Mouse (Mus musculus) liver, embryonic 12.5 days (tissue): ENCODE data around the gene Sema6c. TPM values are rescaled to one million over a fixed set of nuclear protein-coding genes. Genes with fewer than 3 reads are reported as not detected.

Experiments used
- ATAC-seq: fragments of 200-750 bp; cut with Nextera tagmentation; 2 replicates; pipeline ENCODE4 v1.8.0; 2017; ENCODE audit warnings: moderate number of reproducible peaks, mild to moderate bottlenecking, moderate library complexity
- H3K27ac ChIP-seq: fragments of 300-500 bp; sonication (generic); 2 replicates; pipeline ENCODE4 v1.5.1; 2016; ENCODE audit warnings: mild to moderate bottlenecking
- H3K27me3 ChIP-seq: fragments of 300-500 bp; sonication (generic); replicated peaks from 2 replicates; pipeline ENCODE4 v1.6.1; 2016; ENCODE audit warnings: mild to moderate bottlenecking, moderate library complexity
- H3K36me3 ChIP-seq: fragments of 300-500 bp; sonication (generic); 2 replicates; pipeline ENCODE4 v1.6.1; 2016; ENCODE audit warnings: mild to moderate bottlenecking, moderate library complexity
- H3K4me1 ChIP-seq: fragments of 300-500 bp; sonication (generic); 2 replicates; pipeline ENCODE4 v1.6.1; 2016
- H3K4me2 ChIP-seq: fragments of 300-500 bp; sonication (generic); 2 replicates; pipeline ENCODE4 v1.6.1; 2016; ENCODE audit warnings: mild to moderate bottlenecking, moderate library complexity
- H3K4me3 ChIP-seq: fragments of 300-500 bp; sonication (generic); 2 replicates; pipeline ENCODE4 v1.5.1; 2016; ENCODE audit warnings: mild to moderate bottlenecking, moderate library complexity
- H3K9ac ChIP-seq: fragments of 300-500 bp; sonication (generic); 2 replicates; pipeline ENCODE4 v1.6.1; 2016; ENCODE audit warnings: mild to moderate bottlenecking, moderate library complexity
- H3K9me3 ChIP-seq: fragments of 300-500 bp; sonication (generic); replicated peaks from 2 replicates; pipeline ENCODE4 v1.6.1; 2016; ENCODE audit warnings: mild to moderate bottlenecking, moderate library complexity
- WGBS: fragments of 180-500 bp; shearing (Covaris S2); methylation state at CpG from one replicate; pipeline ENCODE4 v1.1.7; 2016; ENCODE audit not compliant: insufficient replicate concordance; 5-methylcytosine and 5-hydroxymethylcytosine counted together
- microRNA-seq: library from miRNA; unstranded; fragments of <30 nt; microRNA quantifications from one replicate; pipeline ENCODE4, GENCODE M21; 2017
- polyA plus RNA-seq: library from polyadenylated mRNA; unstranded; fragments of >200 nt; fragmentation: Nextera tagmentation; extraction: Ambion mirVana; gene quantifications from 2 replicates; pipeline ENCODE4 v1.2.1, GENCODE M21; 2016

Sema6c gene
- polyA plus RNA-seq, 1 experiment from 2014 or later, result 1.9 TPM

- Histone ChIP-seq H3K9me3 (no peaks in the 10 kb centered on the region), H3K27me3 (no peaks in the 10 kb centered on the region), H3K27ac (0 out of 2 replicates have a peak overlapping the region, but pooled peaks have one; percentile 6), H3K36me3 (peaks cover 66% of the 10 kb centered on the region), H3K9ac (no peak overlapping the region), H3K4me3 (no peak overlapping the region), H3K4me1 (peaks cover 28% of the 10 kb centered on the region), H3K4me2 (no peak overlapping the region)
- no peak for ATAC-seq
- WGBS, result 89% methylated on average over 2 of the region's 2 CpGs
Observed at GRCm38 (mm10) chr3:95223041-95223440, 62.8 kb downstream of the Sema6c start.

Small RNA genes lying within 50 kb of the gene (microRNA-seq; reads per million reads assigned to microRNA genes)
- not detected for gene Mir8099-1

Other genes with a start within 250 kb of the Sema6c start
- 53.9 and 54.0 TPM in 2 replicates for gene Selenbp1, start 227.4 kb upstream of the Sema6c start, polyA plus RNA-seq
- gene Rfx5, start 206.4 kb upstream of the Sema6c start, polyA plus RNA-seq, result 2.6 and 3.6 TPM in 2 replicates
- gene Pi4kb, start 185.7 kb upstream of the Sema6c start, polyA plus RNA-seq, result 12.6 and 13.1 TPM in 2 replicates
- gene Zfp687, start 145.0 kb upstream of the Sema6c start, polyA plus RNA-seq, result 12.6 and 14.4 TPM in 2 replicates
- gene Psmd4, start 117.8 kb upstream of the Sema6c start, polyA plus RNA-seq, result 216 and 229 TPM in 2 replicates
- 11.3 and 11.5 TPM in 2 replicates for gene Pip5k1a, start 53.5 kb upstream of the Sema6c start, polyA plus RNA-seq
- 53.7 and 56.2 TPM in 2 replicates for gene Vps72, start 49.4 kb upstream of the Sema6c start, polyA plus RNA-seq
- gene Tmod4, start 36.0 kb upstream of the Sema6c start, polyA plus RNA-seq, result 0.19 and 0.51 TPM in 2 replicates
- 38.2 and 39.7 TPM in 2 replicates for gene Scnm1, start 26.4 kb upstream of the Sema6c start, polyA plus RNA-seq
- 7.9 and 8.6 TPM in 2 replicates for gene Lysmd1, start 26.4 kb upstream of the Sema6c start, polyA plus RNA-seq
- 5.1 and 5.3 TPM in 2 replicates for gene Tnfaip8l2, start 18.1 kb upstream of the Sema6c start, polyA plus RNA-seq
- gene Gabpb2, start 57.5 kb downstream of the Sema6c start, polyA plus RNA-seq, result 11.0 and 11.4 TPM in 2 replicates
- gene Cdc42se1, start 68.3 kb downstream of the Sema6c start, polyA plus RNA-seq, result 59.6 and 60.9 TPM in 2 replicates
- gene Mllt11, start 71.7 kb downstream of the Sema6c start, polyA plus RNA-seq, result 4.3 and 4.5 TPM in 2 replicates
- 0.33 and 0.38 TPM in 2 replicates for gene Gm128, start 81.1 kb downstream of the Sema6c start, polyA plus RNA-seq
- not detected in 2 replicates for gene Bnipl, start 90.7 kb downstream of the Sema6c start, polyA plus RNA-seq
- 18.8 and 22.5 TPM in 2 replicates for gene Mindy1, start 120.9 kb downstream of the Sema6c start, polyA plus RNA-seq
- gene Prune1, start 121.6 kb downstream of the Sema6c start, polyA plus RNA-seq, result 11.8 and 12.1 TPM in 2 replicates
- gene Anxa9, start 146.7 kb downstream of the Sema6c start, polyA plus RNA-seq, result 3.1 and 4.6 TPM in 2 replicates
- gene Cers2, start 154.3 kb downstream of the Sema6c start, polyA plus RNA-seq, result 134 and 135 TPM in 2 replicates
- 31.0 and 31.6 TPM in 2 replicates for gene Setdb1, start 196.7 kb downstream of the Sema6c start, polyA plus RNA-seq
- not detected in 2 replicates for gene 4930558C23Rik, start 242.4 kb downstream of the Sema6c start, polyA plus RNA-seq